Mouse (Mus musculus) lung, adult 2 months (tissue): ENCODE measurements around the gene Sdk1.

ENCODE experiments used
- CTCF ChIP-seq: fragments of 200-500 bp; IDR thresholded peaks from 2 replicates; pipeline ENCODE4 v1.5.1; 2011; ENCODE audit warnings: mild to moderate bottlenecking, low read length, control low read depth; ENCODE audit not compliant: insufficient read depth
- POLR2A ChIP-seq: fragments of 200-500 bp; IDR thresholded peaks from 2 replicates; pipeline ENCODE4 v1.6.1; 2011; ENCODE audit warnings: low read depth, mild to moderate bottlenecking, control low read depth, low read length, borderline replicate concordance; ENCODE audit errors: extremely low read depth

DNA sequence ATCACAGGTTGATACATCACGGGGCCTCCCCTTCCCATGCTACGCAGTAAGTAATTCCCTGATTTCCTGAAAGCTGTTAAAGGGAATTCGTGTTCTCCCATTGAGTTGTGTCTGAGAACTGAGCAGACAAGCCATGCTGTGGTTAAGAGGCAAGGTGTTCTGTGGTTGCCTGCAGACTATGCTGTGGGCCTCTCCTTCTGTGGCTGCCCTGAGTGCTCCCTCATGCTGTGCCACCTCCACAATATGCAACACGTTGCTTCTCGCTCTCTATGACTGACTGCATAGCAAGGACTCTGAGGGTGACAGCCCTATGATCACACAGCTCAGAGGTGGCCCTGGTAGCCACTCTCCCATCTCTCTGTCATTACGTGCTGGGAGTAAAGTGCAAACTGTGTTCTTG lies 797.9 kb downstream of the Sdk1 start:
- TF ChIP-seq POLR2A (no peak), CTCF (no peak)
